ENCODE assay signal across 11 mouse cellular contexts in genomic region chr11:22561329-22561592, GRCm38 (mm10). TPM values are rescaled to one million over a fixed set of nuclear protein-coding genes. Genes with fewer than 3 reads are reported as not detected.
DNase-seq lines count a peak whose midpoint lies in the region; ATAC-seq and TF ChIP-seq lines count a peak whose summit lies in the region.
"Had no signal": no experiment of that assay in that cellular context is flagged by ENCODE, and none has a peak within 500 bp of the region (broad histone marks: within the 10 kb centered on the region; RNA-seq: fewer than 3 reads in every experiment).

No protein-coding gene starts in this region.

- ATAC-seq in kidney, embryonic 15.5 days (replicated peaks; ENCODE audit: low FRiP score): no peak
- no peak for ATAC-seq in embryonic facial prominence, embryonic 15.5 days (ENCODE audit: insufficient number of reproducible peaks, low FRiP score, low TSS enrichment, low read depth)
- ATAC-seq in forebrain, postnatal 0 days: peak; percentile 5; the same call in 1 of the 2 replicates
- no peak for ATAC-seq in midbrain, embryonic 16.5 days
- ATAC-seq in erythroid progenitor cell, adult 5-6 weeks (replicated peaks; ENCODE audit: low FRiP score, poor library complexity, severe bottlenecking): no peak
- ATAC-seq: CD4-positive, CD25-positive, alpha-beta regulatory T cell, adult 4 months had no signal

- H3K4me3 ChIP-seq in kidney, embryonic 15.5 days (replicated peaks): no peak overlapping the region
- no peak overlapping the region for H3K4me3 ChIP-seq in embryonic facial prominence, embryonic 15.5 days (replicated peaks)
- H3K4me3 ChIP-seq in forebrain, postnatal 0 days (ENCODE audit: low read depth, low read length): no peak overlapping the region
- H3K4me3 ChIP-seq in midbrain, embryonic 16.5 days (ENCODE audit: low read depth, low read length): no peak overlapping the region
- H3K4me3 ChIP-seq: limb, embryonic 12.5 days; lung, embryonic 15.5 days had no signal

- no peaks in the 10 kb centered on the region for H3K9me3 ChIP-seq in kidney, embryonic 15.5 days (replicated peaks)
- no peaks in the 10 kb centered on the region for H3K9me3 ChIP-seq in embryonic facial prominence, embryonic 15.5 days (replicated peaks)
- H3K9me3 ChIP-seq in forebrain, postnatal 0 days (ENCODE audit: low read length): no peaks in the 10 kb centered on the region
- H3K9me3 ChIP-seq in midbrain, embryonic 16.5 days (replicated peaks; ENCODE audit: control insufficient read depth, low read length, poor library complexity, severe bottlenecking): no peaks in the 10 kb centered on the region
- H3K9me3 ChIP-seq: limb, embryonic 12.5 days; lung, embryonic 15.5 days had no signal

- peaks cover 16% of the 10 kb centered on the region for H3K4me1 ChIP-seq in kidney, embryonic 15.5 days
- H3K4me1 ChIP-seq in embryonic facial prominence, embryonic 15.5 days: peaks cover 22% of the 10 kb centered on the region
- H3K4me1 ChIP-seq in forebrain, postnatal 0 days (ENCODE audit: insufficient read depth): peaks cover 14% of the 10 kb centered on the region; the same call in 1 of the 2 replicates
- H3K4me1 ChIP-seq in midbrain, embryonic 16.5 days (ENCODE audit: control insufficient read depth, insufficient read depth, low read length): peaks cover 13% of the 10 kb centered on the region; the same call in 1 of the 2 replicates

- H3K27me3 ChIP-seq in kidney, embryonic 15.5 days: no peaks in the 10 kb centered on the region
- H3K27me3 ChIP-seq in embryonic facial prominence, embryonic 15.5 days: no peaks in the 10 kb centered on the region
- no peaks in the 10 kb centered on the region for H3K27me3 ChIP-seq in forebrain, postnatal 0 days (ENCODE audit: insufficient read depth, low read length)
- H3K27me3 ChIP-seq in midbrain, embryonic 16.5 days (ENCODE audit: control insufficient read depth, insufficient read depth, low read depth, low read length): no peaks in the 10 kb centered on the region
- H3K27me3 ChIP-seq: limb, embryonic 12.5 days; lung, embryonic 15.5 days had no signal

- no peak for DNase-seq in kidney, adult 11 months
- no peak for DNase-seq in forebrain, postnatal 0 days
- DNase-seq in yolk sac, embryonic 10.5 days (ENCODE audit: low spot score): no peak
- DNase-seq in layer of hippocampus, postnatal 10 days (ENCODE audit: low spot score in 2 of 2): no peak

- 0 out of 2 replicates have a peak overlapping the region, but pooled peaks have one; percentile 32 for H3K27ac ChIP-seq in kidney, embryonic 15.5 days
- H3K27ac ChIP-seq in embryonic facial prominence, embryonic 15.5 days (replicated peaks): peak overlapping the region; percentile 60
- peak overlapping the region; percentile 40; the same call in 1 of the 2 replicates for H3K27ac ChIP-seq in forebrain, postnatal 0 days (ENCODE audit: low read depth, low read length)
- peak overlapping the region; percentile 66 for H3K27ac ChIP-seq in midbrain, embryonic 16.5 days (ENCODE audit: low read length)
- H3K27ac ChIP-seq: limb, embryonic 12.5 days had no signal

- H3K9ac ChIP-seq in kidney, embryonic 15.5 days: no peak overlapping the region
- H3K9ac ChIP-seq in embryonic facial prominence, embryonic 15.5 days: no peak overlapping the region
- peak overlapping the region; percentile 18 for H3K9ac ChIP-seq in forebrain, postnatal 0 days
- 0 out of 2 replicates have a peak overlapping the region, but pooled peaks have one; percentile 8 for H3K9ac ChIP-seq in midbrain, embryonic 16.5 days (ENCODE audit: low read depth, low read length)
- H3K9ac ChIP-seq: limb, embryonic 12.5 days; lung, embryonic 15.5 days had no signal

- no peak for TF ChIP-seq CTCF in forebrain, postnatal 0 days (IDR thresholded peaks at IDR 0.05; ENCODE audit: low read depth)

- WGBS in kidney, embryonic 15.5 days: 96% methylated on average over 4 of the region's 4 CpGs
- 92% methylated on average over 4 of the region's 4 CpGs for WGBS in embryonic facial prominence, embryonic 15.5 days
- 87% methylated on average over 4 of the region's 4 CpGs for WGBS in forebrain, postnatal 0 days
- 92% methylated on average over 4 of the region's 4 CpGs for WGBS in midbrain, embryonic 16.5 days

- H3K4me2 ChIP-seq in kidney, embryonic 15.5 days: no peak overlapping the region
- no peak overlapping the region for H3K4me2 ChIP-seq in embryonic facial prominence, embryonic 15.5 days (replicated peaks)
- H3K4me2 ChIP-seq in forebrain, postnatal 0 days (ENCODE audit: low read depth): no peak overlapping the region
- H3K4me2 ChIP-seq in midbrain, embryonic 16.5 days (ENCODE audit: low read length): no peak overlapping the region
- H3K4me2 ChIP-seq: limb, embryonic 12.5 days; lung, embryonic 15.5 days had no signal

- H3K36me3 ChIP-seq in kidney, embryonic 15.5 days: no peaks in the 10 kb centered on the region
- H3K36me3 ChIP-seq in embryonic facial prominence, embryonic 15.5 days: no peaks in the 10 kb centered on the region
- H3K36me3 ChIP-seq in forebrain, postnatal 0 days (ENCODE audit: insufficient read depth): no peaks in the 10 kb centered on the region
- H3K36me3 ChIP-seq in midbrain, embryonic 16.5 days (ENCODE audit: control insufficient read depth, insufficient read depth, low read length): no peaks in the 10 kb centered on the region
- H3K36me3 ChIP-seq: limb, embryonic 12.5 days; lung, embryonic 15.5 days had no signal

RNA-seq across cellular contexts. Expression of gene Tmem17, which starts 49.4 kb away (rescaled TPM):
- 15.6 and 15.8 TPM in 2 replicates for polyA plus RNA-seq in kidney, embryonic 15.5 days (2015; fragmentation: Nextera tagmentation; extraction: Ambion mirVana)
- 14.5 and 15.6 TPM in 2 replicates for polyA plus RNA-seq in embryonic facial prominence, embryonic 15.5 days (2015; fragmentation: Nextera tagmentation; extraction: Ambion mirVana)
- 23.3 and 25.2 TPM in 2 replicates for total RNA-seq in forebrain, postnatal 0 days (2014; rRNA removed)
- 19.4 and 21.3 TPM in 2 replicates for polyA plus RNA-seq in forebrain, postnatal 0 days (2015; fragmentation: Nextera tagmentation; extraction: Ambion mirVana)
- 23.9 and 24.7 TPM in 2 replicates for polyA plus RNA-seq in midbrain, embryonic 16.5 days (2015; fragmentation: Nextera tagmentation; extraction: Ambion mirVana)
- total RNA-seq in erythroid progenitor cell, adult 5-6 weeks (2015; ENCODE audit: low replicate concordance): not detected in 2 replicates
- total RNA-seq in erythroid progenitor cell, adult 5-6 weeks (2017; ENCODE audit: low replicate concordance): not detected in 2 replicates
- 1 to 10 TPM; 6.6 TPM for total RNA-seq in layer of hippocampus, postnatal 10 days (2021)

Comparison
In these comparisons a context has a peak if more than half of its experiments do, and no peak if none do; other contexts are left out.
1. H3K9ac ChIP-seq: peak in forebrain, postnatal 0 days (single experiment) and midbrain, embryonic 16.5 days (single experiment); none in kidney, embryonic 15.5 days (single experiment) and embryonic facial prominence, embryonic 15.5 days (single experiment).
2. Peak in every context shown above with its lines, with median percentiles within 50 percentile points of each other: H3K27ac ChIP-seq.